Mouse (Mus musculus): ENCODE measurements around the gene Slc30a7.

The Slc30a7 gene

DNA sequence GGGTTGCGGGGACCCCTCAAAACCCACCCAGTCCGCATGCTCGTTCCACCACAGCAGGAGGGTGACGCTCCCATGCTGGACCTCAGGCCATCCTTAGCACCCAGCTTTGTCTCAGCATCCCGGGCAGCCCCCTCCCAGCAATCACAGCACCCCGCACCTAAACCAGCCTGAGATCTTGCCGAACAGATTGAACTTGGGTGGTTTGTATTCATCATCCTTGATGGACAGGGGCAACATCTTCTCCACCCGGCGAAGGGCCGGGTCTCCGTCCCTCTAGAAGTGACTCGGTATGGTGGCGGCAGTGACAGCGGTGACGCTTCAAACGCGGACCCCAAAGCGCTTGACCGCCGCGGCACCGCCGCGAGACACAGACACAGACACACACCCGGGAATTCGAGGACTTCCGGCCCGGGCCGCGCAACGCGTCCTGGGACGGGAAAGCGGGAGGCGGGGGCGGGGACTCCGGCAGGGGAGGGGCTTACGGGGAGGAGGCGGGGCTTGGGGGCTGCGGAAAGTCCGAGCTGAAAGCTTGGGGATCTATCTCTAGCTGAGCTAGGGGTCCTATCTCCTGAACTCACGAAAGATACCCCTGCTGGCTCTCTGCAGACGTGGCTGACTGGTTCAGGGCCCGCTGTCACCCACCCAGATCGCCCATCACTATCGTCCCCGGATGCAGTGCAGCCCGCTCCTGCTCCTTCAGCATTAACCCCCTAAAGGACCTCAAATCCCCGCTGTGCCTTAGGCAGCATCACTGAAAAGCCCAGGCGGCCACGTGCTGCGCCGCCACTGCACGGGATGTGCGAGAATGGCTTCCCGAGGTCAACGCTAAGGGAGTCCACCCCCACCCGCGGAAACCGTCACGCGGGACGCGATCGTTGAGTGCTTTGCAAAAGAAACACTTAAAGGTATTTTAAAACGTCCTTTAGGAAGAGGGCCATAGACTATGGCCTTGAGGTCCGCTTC lies at the start of gene Slc30a7, which contains the start of gene Extl2:
Gene Slc30a7 (minus strand): TSS at position 429 of the 963 bp plus-strand sequence.
Gene Extl2 (plus strand): TSS at position 485 of the 963 bp plus-strand sequence.
- in situ Hi-C loops (cut with MboI, MseI): no loop called here

DNA sequence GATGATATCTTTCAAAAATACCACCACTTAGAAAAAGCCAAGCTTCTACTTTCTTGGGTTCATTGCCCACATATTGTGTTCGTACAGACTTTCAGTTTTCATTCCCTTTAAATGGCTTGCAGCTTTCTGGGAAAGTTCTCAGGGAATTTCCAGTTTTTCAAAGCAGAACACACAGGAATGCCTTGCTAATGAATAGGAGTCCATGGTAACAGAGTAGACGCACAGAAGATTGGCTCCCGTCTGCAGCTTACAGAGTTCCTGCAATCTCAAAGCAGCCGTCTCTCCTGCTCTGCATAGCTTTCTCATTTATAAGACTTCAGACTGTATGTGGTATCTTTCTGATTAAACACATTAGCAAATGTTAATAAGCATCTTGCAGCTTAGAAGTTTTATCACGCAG lies 39.8 kb upstream of the Slc30a7 start:
- in situ Hi-C loops (cut with MboI, MseI): no loop called here

DNA sequence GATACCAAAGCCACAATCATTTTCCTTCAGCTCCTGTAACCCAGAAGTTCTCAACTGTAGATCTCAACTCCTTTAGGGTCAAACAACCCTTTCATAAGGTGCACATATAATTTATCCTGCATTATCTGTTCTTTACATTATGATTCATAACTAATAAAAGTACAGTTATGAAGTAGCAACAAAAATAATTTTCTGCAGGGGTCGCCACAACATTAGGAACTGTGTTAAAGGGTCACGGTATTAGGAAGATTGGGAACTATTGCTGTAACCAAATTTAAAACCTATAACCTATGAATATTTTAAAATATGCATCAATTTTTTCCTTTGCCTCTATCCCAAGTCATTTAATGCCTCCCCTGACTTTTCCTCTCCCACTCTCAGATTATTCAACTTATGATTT lies 38.8 kb upstream of the Slc30a7 start:
- in situ Hi-C loops (cut with MboI, MseI): no loop called here

DNA sequence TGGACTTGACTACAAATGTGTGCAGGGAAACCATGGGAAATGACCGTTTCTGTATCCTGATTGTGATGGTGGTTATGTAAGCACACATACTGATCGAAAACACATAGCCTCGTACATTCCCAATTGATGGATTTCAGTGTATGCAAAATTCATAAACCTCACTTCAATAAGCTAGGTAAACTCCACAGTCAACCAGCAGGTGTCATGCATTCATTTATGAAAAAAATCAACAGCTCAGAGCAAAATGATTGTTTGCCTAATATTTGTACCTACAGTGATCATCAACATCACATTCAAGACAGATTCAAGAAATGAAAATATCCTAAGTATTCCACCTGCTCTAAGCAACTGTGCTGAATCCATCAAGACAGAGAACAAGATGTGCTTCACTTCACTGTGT lies 33.6 kb upstream of the Slc30a7 start:
- in situ Hi-C loops (cut with MboI, MseI): no loop called here

DNA sequence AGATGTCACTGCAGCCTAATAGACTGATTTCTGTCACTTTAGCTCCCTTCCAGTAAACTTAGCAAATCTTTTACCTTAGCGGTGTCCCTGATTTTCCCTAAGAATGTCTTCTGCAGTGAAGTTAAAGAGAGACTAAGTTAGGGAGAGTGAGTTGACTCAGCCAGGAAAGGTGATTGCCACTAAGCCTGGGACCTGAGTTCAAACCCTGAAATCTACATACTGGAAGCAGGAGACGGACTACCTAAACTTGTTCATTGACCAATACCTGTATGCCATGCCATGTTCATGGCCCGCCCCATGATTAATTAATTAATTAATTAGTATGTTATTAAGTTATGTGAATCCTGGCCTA lies 26.6 kb upstream of the Slc30a7 start:
- in situ Hi-C loops (cut with MboI, MseI): loop anchor here (5.0 kb wide), 1 partner anchor 293 kb away; no protein-coding TSS in a partner anchor

DNA sequence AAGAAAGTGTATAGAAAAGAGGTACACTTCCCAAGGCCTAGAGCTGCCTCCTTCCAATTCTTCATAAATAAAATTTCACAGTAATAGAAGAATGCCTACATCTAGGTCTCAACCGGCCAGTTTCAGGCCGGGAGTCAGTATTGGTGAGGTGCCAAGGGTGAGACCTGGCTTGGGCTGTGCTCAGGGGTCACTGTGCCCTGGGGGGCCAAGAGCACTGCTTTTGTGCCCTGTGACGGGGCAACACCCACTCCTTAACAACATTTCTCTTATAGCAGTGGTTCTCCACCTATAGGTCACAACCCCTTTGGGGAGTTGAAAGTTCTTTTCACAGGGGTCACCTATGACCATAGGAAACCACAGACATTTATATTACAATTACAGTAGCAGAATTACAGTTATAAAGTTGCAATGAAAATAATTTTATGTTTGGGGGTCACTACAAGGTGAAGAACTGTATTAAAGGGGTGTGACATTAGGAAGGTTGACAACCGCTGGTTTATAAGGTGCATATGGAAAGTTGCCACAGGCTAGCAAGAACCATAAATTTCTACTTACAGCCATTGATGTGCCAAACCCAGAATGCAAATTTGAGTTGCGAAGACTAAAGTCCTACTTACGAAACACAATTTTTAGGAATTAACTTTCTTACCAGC lies 26.1 kb upstream of the Slc30a7 start:
- in situ Hi-C loops (cut with MboI, MseI): loop anchor here (5.0 kb wide), 1 partner anchor 294 kb away; no protein-coding TSS in a partner anchor

DNA sequence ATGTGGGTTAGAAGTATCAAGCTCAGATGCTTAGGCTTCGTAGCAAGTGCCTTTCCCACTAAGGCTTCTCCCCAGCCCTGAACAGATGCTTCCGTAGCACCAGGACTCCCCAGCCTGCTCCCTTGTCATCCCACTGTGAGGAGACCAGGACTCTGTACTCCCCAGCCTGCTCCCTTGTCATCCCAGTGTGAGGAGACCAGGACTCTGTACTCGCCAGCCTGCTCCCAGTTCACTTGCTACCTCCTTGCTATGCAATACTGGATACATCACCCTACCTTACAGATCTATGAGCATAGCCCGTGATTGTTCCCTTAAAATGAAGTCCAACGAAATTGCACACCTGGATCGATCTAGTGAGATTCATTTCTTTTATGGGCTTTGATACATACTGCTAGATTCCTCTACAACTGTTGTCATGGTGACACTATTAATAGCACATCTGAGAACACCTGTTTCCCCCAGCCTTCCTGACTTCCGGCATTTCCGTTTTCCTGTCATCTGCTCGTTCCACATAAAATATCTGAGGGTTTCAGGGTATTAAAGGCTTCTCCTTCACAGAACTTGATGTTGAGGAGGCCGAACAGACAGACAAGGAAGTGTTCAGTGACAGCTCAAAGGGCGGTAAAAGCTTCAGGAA lies 23.1 kb upstream of the Slc30a7 start:
- in situ Hi-C loops (cut with MboI, MseI): loop anchor here (5.0 kb wide), 1 partner anchor 297 kb away; no protein-coding TSS in a partner anchor

DNA sequence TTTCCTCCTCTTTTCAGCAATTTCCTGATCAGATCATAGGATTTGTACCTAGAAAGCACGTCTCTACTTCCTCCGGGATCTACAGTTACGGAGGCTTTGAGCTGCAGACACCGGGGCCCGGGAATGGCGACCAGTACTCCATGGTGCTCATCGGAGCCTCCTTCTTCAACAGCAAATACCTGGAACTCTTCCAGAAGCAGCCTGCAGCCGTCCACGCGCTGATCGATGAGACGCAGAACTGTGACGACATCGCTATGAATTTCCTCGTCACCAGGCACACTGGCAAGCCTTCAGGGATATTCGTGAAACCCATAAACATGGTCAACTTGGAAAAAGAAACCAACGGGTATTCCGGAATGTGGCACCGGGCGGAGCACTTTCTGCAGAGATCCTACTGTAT lies 19.8 kb upstream of the Slc30a7 start:
- in situ Hi-C loops (cut with MboI, MseI): no loop called here

DNA sequence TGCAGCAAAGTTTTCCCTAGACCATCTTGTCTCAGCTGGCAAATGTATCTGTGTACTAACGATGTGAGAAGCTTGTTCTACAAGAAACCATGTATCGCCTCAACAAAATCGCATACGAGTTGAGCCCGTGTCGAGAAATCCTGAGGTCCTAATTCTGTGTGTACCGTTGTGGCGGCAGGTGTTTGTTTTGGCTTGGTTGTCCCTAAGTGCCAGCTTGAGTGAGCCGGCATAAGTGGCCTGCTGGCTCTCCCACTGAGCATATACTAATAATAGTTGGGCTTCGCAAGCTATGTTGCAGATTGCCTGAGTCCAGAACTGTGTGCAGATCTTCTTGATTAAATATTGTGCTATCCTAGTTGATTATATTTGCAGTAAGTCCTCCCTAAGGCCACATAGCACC lies 18.5 kb upstream of the Slc30a7 start:
- in situ Hi-C loops (cut with MboI, MseI): no loop called here

DNA sequence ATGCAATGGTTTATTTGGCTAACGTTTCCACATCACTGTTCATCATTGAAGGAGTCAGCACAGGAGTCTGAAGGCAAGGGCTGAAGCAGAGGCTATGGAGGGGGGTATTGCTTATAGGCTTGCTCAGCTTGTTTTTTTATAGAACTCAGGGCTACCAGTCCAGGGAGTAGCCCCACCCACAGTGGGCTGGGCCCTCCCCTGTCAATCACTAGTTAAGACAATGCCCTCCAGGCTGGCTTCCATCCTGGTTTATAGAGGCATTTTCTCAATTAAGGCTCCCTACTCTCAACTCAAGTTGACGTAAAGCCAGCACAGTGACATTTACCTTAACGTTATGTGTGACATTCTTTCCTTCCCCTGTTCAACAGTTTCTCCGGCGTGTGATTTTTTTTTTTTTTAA lies 17.5 kb upstream of the Slc30a7 start:
- in situ Hi-C loops (cut with MboI, MseI): no loop called here

DNA sequence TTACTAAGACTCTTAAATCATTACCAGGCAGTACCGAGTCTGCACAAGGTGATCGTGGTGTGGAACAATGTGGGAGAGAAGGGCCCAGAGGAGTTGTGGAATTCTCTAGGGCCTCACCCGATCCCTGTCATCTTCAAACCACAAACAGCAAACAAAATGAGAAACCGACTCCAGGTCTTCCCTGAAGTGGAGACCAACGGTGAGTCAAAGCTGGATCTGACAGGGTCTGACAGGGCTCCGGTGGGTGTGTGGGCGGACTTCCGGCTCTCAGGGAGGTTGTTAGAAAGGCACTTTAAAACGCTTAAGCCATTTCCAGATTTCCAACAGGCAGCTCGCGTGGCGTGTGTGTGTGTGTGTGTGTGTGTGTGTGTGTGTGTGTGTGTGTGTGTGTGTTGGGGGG lies 17.0 kb upstream of the Slc30a7 start:
- in situ Hi-C loops (cut with MboI, MseI): no loop called here

DNA sequence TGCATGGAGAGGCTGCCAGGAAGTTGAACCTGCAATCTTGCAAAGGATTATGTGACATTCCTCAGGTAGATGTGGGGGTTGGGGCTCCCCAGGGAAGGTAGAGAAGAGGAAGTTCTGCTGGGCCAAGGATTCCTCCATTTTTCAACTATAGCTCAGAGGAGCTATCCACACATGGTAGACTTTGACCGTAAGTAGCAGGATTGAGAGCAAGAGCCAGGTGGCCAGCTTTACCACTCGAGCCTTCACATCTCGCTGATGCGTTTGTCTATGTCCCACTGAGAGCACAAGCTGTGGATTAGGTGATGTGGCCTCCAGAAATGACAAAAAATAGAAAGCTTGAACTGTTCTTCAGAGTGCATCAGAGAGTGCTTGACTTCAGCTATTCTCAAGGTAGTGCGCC lies 11.9 kb upstream of the Slc30a7 start:
- in situ Hi-C loops (cut with MboI, MseI): no loop called here

DNA sequence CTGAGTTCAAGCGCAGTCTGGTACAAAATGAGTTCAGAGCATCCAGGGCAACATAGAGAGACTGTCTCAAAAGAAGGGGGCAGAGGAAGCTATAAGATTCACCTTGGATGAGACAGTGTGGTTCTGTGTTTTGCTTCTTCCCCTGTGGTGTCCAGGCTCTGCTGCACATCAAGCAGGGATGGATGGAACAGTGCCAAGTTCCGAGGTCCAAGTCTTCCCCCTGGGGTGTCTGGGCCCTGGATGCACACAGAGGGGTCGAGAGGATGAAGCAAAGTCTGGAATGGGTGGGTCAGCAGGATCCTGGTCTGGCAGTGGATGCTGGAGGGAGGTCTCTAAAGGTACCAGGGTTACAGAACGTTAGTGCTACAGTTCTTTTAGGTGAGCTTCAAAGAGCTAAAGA lies 11.4 kb upstream of the Slc30a7 start:
- in situ Hi-C loops (cut with MboI, MseI): no loop called here

DNA sequence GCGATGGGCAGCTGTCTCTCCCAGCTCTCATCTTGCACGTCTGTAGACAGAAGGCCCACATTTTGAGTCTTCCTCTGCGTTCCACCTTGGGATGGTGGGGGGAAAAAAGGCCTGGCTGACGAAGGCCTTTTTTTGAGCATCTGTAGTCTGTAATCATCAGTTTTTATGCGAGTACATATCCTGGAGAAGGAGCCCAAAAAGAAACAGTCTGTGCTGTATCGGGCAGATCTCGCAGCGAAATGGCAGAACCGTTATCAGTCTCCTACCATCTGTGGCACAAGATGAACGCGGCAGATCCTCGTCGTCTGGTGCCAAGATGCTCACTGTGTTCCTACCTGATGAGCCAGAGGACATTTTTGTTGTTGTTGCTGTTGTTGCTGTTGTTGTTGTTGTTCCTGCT lies 8.9 kb upstream of the Slc30a7 start:
- in situ Hi-C loops (cut with MboI, MseI): no loop called here

DNA sequence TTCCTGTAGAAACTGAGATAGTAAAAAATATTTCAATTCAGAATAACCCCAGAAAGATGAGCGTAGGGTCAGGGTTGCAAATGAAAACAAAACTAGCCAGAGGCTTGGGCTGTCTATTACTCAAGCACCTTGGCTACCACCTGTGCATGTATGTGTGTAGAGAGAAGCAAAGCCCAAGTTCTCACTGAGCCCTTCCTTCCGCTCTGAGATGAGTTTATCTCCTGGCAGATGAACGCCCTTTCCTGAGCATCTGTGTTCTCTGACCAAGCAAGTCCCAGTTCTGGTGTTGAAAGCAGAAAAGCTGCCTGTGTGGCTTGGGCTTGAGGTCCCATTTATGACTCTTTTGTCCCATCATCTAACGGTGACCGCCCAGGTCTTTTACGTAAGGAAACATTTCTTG lies 7.7 kb upstream of the Slc30a7 start:
- in situ Hi-C loops (cut with MboI, MseI): no loop called here

DNA sequence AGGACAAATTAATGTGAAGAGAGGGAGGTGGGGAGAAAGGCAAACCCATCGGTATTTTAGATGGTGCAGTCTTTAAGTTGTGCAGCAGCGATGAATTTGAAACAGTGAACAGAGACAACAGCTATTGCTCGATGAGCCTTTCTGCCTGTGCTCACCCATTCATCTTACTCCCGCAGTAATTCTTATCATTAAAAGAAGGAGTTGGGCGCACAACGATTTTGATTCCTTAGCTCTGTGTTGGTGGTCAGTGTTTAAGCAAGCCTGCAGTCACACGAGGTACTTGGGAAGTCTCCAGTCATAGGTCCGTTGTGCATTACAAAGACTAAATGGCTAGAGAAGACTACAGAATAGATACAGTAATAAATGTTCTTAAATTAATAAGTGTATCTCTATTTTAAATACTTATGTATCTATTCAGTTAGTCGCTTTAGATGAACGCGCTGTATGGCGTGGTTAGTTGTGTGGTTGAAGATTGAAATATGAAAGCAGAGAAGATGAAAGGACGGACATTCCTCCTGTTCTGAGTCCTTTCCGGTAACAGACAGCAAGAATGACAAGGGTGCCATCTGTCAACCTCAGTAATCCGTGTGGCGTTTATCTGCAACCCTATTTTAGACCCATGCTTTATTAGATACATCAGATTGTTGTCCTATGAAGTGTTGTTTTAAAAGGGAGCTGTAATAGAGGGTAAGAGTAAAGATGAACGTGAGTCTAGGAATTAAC lies 2.6 kb upstream of the Slc30a7 start:
- in situ Hi-C loops (cut with MboI, MseI): no loop called here

DNA sequence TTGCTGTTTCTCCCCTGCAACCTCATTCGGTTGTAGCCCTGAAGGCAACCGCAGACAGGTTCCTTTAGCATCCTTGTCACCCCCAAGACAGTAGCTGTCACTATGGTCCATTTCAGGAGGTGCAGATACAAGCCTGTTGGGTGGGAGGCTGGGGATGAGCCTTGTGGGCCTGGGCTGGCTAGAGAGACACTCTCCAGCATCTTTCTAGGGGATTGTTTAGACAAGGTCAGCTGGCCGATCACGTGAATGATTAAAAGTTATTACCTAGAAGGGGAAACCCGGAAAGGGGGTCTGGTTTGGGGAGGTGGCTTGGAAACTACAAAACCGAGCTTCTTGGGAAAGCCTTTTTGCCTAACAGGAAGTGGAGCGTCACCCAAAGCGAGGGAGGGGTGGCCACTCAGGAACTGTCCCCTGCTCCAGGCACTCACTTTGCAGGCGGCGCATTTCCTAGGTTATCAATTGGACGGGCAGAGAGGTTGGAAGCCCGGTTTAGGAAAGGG lies 785 bp upstream of the Slc30a7 start:
- in situ Hi-C loops (cut with MboI, MseI): no loop called here

DNA sequence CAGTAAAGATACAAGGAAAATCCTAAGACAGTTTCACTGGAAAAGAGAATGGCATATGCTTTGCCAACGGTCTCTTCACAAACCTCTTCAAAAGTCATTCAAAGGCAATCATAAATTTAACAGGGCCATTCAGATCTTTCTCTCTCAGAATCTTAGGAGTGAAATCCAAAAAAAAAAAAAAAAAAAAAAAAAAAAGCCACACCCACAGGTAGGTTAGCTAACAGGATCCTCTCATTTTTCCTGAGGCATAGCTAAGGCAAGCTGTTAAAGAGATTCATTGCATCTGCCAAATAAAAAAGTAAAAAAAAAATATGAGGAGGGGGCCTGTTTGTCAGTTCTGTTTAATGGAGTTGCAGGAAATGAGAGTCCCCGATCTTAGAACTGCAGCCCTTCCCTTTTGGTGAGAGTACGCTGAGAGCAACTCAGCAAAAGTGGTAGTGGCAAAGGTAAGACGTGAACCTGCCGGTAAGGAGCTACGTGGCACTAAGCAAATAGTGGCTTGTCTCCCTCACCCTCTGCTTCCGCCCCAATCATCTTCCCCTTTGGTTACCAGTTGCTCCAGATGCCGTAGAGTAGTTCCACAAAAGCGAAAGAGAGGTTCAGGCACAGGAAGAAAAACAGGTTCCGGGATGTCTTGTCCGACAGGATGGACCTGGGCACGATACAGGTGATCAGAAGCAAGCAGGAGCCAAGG lies 775 bp downstream of the Slc30a7 start:
- in situ Hi-C loops (cut with MboI, MseI): no loop called here

DNA sequence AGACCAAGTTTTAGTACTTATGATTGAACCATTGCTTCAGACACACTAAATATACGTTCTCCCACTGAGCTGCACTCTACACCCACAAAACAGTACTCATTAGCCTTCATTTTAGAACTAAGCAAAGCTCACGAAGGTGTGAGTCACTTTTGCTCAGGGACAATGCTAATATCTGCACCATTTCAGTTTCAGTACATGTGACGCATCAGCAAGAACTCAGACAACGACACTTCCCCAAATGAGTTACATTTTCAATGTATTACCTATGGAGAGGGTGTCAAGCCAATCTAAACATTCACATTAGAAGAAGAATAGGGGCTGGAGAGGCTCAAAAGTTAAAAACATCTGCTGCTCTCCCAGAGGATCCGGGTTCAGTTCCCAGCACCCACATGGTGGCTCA lies 10.3 kb downstream of the Slc30a7 start:
- in situ Hi-C loops (cut with MboI, MseI): no loop called here

DNA sequence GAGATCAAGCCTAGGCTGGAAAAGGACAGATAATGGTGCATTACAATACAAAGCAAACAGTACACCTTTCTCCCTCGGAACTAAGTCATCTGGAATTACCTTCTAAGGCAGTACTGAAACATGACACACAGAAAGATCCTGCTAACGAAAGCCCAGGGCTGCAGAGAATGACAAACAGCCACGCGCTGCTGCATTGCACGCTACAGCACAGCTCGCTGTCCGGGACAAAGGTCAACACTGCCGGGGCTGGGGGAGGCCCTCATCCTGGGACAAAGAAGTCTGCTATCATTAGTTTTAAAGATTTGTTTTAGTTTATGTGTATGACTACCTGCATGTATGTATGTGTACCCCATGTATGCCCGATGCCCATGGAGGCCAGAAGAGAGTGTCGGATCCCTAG lies 14.2 kb downstream of the Slc30a7 start:
- in situ Hi-C loops (cut with MboI, MseI): loop anchor here (5.0 kb wide), 1 partner anchor 46 kb away; no protein-coding TSS in a partner anchor

DNA sequence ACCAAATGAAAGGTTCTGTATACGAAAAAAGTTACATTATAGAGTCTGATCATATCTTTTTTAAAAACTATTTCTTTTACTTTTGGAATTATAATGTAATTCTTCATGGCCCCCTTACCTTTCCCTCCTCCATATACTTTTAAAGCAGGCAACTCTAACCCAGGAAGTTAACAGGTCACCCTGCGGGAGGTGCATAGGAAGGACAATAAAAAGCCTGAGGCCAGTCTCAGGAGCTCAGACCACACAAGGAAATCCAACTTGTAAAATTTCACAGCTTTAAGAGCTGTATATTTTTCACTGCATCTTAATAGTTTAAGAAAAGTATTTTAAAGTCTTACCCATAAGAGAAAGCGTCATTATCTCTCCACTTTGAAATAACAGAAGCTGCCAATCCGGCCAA lies 14.6 kb downstream of the Slc30a7 start:
- in situ Hi-C loops (cut with MboI, MseI): loop anchor here (5.0 kb wide), 1 partner anchor 45 kb away; no protein-coding TSS in a partner anchor
